Mouse (Mus musculus) ZHBTc4 (cell line): Measurements from ENCODE around the gene Zfp97.
"Not testable (repeated sequence)": the region's sequence is repeated elsewhere in the genome, so short reads cannot be mapped to it uniquely, and the experiment has no call there.

ENCODE experiments used
- DNase-seq: peaks from one replicate; pipeline ENCODE4 v3.0.0-alpha.2; 2011; ENCODE audit warnings: low read depth, low spot score

Gene Zfp97

GRCm38 (mm10) chr17:17120830-17121502 lies at the start of gene Zfp97:
Gene Zfp97, plus strand, starts transcription at chr17:17121415.
- DNase-seq: not testable (repeated sequence)

GRCm38 (mm10) chr17:17178757-17179413 lies 57.7 kb downstream of the Zfp97 start:
- DNase-seq: not testable (repeated sequence)

GRCm38 (mm10) chr17:17194761-17195160 lies 73.5 kb downstream of the Zfp97 start:
- DNase-seq: peak; percentile 53

- peak; percentile 69 for DNase-seq
These were observed 74.0 kb downstream of the Zfp97 start for GRCm38 (mm10) chr17:17195178-17195577.

GRCm38 (mm10) chr17:17196111-17196510 lies 74.9 kb downstream of the Zfp97 start:
- DNase-seq: peak; percentile 96
